Mouse (Mus musculus) heart, postnatal 25 days (tissue): ENCODE results near the gene Creb3l2. TPM values are rescaled to one million over a fixed set of nuclear protein-coding genes. Genes with fewer than 3 reads are reported as not detected.
A peak's percentile ranks its signal among the peaks of the same experiment; 100 is the strongest.

Experiments
- DNase-seq: peaks from one replicate; pipeline ENCODE4 v3.0.0; 2022; ENCODE audit warnings: low spot score
- intact Hi-C: fragments of 180-260 bp; cut with DNase I; formaldehyde crosslinking; loops from one replicate; pipeline ENCODE4 v1.15.1; 2025
- total RNA-seq, 2 experiments: library from RNA; stranded (reverse); gene quantifications; 2 replicates each; pipeline ENCODE4 v1.2.3; 2021

Creb3l2 gene
- total RNA-seq, 2 experiments from 2014 or later, result 23.9 to 28.5 TPM

DNA sequence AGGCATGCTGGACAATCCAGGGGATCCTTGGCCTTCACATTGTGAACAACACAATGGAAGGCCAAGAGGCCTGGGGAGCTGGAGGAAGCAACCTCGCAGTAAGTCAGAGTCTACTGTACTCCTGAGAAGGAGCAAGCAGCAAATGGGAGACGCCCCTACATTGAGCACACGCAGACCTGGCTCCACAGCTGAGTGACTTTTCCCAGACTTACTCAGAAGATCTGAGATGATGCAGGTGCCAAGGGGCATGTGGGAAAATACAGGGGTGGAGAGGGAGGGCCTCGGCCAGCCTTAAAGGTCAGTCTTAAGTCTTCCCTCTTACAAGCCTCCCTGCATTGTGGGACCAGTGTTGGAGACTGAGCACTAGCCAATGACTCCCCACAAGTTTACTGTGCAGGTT is 25.2 kb downstream of the Creb3l2 start:
- intact Hi-C loops, result no loop called here
- no peak for DNase-seq

GRCm38 (mm10) chr6:37415505-37415904 is 26.4 kb downstream of the Creb3l2 start:
- intact Hi-C loops, result no loop called here
- DNase-seq, result no peak

DNA sequence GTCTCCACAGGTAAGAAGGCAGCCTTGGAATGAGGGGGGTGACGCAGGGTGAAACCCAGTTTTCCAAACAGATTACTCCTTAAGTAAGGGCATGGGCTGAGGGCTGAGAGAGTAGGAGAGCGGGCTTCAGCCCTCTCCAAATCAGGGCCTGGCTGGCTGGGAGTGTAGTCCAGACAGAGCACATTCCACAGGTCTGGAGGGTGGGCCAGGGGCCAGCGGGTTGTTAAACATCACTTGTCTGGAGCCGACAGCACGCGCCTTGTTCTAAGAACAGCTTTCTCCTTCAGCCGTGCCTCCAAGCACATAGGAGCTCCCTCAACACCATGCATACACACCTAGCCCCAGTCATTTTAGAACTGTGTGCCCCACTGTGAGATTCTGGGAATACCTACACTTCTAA is 26.9 kb downstream of the Creb3l2 start:
- intact Hi-C loops, result no loop called here
- peak; percentile 47 for DNase-seq

GRCm38 (mm10) chr6:37414576-37414975 is 27.4 kb downstream of the Creb3l2 start:
- intact Hi-C loops, result no loop called here
- no peak for DNase-seq

GRCm38 (mm10) chr6:37411696-37412095 is 30.2 kb downstream of the Creb3l2 start:
- intact Hi-C loops, result no loop called here
- DNase-seq, result no peak

DNA sequence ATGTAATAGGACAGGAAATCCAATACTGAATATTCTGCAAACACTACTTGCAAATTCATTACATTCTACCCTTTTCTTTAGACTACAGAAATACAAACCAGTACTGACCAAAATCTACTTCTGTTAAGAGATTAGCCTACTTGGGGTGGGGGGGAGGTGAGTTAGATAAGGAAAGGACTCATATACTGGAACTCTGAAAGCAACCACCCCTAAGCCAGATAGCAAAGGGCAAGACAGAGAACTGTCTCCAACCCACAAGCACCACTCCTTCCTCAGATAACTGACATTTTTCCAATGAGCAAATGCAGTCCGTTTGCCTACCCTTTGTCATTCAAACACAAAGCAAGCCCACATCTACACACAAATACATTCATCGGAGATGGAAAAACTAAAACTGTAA is 32.1 kb downstream of the Creb3l2 start:
- intact Hi-C loops, result no loop called here
- no peak for DNase-seq

DNA sequence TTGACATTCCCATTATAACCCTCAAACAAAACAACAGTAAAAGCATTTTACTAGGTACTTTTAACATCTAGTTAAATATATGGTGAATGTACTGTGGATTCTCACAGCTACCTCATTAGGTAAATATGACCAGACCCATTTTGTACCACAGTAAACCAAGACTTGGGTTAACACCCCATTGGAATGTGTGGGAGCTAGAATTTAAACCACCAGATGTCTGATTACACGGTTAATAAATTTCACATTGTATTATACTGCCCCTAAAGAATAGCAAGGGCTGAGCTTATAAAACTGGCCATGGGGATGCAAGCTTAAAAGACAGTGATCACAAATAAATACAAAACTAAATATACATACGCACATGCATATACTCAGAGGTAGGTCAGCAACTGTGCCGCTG is 34.1 kb downstream of the Creb3l2 start:
- no peak for DNase-seq
- intact Hi-C loops, result no loop called here

DNA sequence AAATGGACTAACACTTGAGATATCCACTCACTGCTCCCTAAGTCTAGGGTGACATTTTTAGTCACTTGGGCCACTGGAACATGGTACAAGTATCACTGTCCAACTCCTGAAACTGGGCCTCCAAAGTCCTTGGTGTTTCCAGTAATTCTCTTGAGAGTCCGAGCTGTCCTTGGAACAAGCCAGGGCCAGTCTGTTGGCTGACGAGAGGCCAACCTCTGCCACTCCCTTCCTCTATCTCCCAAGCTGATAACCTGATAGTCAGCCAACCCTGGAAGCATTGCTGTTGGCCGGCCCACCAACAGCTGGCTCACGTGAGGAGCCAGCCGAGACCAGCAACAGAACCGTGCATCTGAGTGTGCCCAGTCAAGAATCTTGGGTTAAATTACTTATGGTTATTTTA is 35.0 kb downstream of the Creb3l2 start:
- intact Hi-C loops, result no loop called here
- no peak for DNase-seq

GRCm38 (mm10) chr6:37406018-37406417 is 35.9 kb downstream of the Creb3l2 start:
- DNase-seq, result no peak
- intact Hi-C loops, result no loop called here

- DNase-seq, result no peak
- intact Hi-C loops, result no loop called here
Observed at GRCm38 (mm10) chr6:37404325-37404724, 37.6 kb downstream of the Creb3l2 start.

- intact Hi-C loops, result no loop called here
- no peak for DNase-seq
Observed at GRCm38 (mm10) chr6:37401928-37402327, 40.0 kb downstream of the Creb3l2 start.

DNA sequence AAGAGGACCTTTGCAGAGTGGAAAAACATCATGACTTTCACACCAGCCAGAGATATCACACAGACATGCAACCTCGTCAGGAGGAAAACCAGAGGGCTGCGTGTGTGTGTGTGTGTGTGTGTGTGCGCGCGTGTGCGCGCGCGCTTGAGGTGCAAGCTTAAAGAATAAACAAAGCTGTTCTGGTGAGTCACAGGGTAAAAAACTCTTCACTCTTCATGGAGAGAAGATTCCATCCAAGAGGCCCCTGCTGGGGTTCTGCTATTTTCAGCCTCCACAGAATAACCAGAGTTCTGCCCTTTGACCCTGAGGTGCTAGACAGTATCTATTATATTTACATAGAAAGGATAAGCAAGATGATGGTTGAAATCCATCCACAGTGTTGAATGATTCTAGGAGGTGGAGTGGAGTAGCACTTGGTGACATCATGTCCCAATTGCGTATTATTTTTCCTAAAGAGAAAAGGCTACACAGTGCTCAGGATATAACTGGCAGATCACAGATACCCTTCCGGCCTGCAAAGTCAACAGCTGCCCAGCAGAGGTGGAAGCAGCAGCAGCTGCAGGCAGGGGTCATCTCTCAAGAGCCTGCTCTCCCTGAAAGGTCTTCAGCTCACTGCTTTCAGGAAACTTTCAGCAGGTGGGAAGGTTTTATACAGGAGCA is 41.0 kb downstream of the Creb3l2 start:
- intact Hi-C loops, result no loop called here
- no peak for DNase-seq

GRCm38 (mm10) chr6:37400167-37400566 is 41.8 kb downstream of the Creb3l2 start:
- intact Hi-C loops, result no loop called here
- no peak for DNase-seq

- DNase-seq, result peak; percentile 66
- intact Hi-C loops, result loop anchor here (5.0 kb wide), 1 partner anchor 33 kb away; no protein-coding TSS in a partner anchor
Observed at GRCm38 (mm10) chr6:37398943-37399342, 43.0 kb downstream of the Creb3l2 start.

- no peak for DNase-seq
- intact Hi-C loops, result loop anchor here (5.0 kb wide), 1 partner anchor 34 kb away; no protein-coding TSS in a partner anchor
Observed at GRCm38 (mm10) chr6:37397973-37398372, 44.0 kb downstream of the Creb3l2 start.

GRCm38 (mm10) chr6:37397254-37397653 is 44.7 kb downstream of the Creb3l2 start:
- intact Hi-C loops, result loop anchor here (5.0 kb wide), 1 partner anchor 35 kb away; no protein-coding TSS in a partner anchor

DNA sequence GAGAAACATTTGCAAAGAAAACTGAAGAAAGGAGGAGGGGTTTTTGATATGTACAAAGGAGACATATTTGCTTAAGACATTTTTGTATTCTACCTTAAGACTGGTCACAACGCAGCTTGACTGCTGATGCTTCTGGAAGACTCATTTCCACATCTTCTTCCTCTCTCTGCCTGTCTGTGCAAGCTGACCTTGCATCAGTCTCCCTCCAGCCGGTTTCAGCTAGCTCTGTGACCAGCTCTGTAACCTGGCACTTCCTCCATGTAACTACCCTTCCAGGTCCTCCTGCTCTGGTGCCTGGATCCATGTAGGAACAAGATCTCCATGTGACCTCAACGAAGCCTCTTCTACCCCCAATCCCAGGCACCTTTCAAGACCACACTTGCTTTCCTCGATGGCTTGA is 45.8 kb downstream of the Creb3l2 start:
- no peak for DNase-seq
- intact Hi-C loops, result loop anchor here (5.0 kb wide), 1 partner anchor 36 kb away; no protein-coding TSS in a partner anchor

More at GRCm38 (mm10) chr6:37397254-37397653, 44.7 kb downstream of the Creb3l2 start:
- DNase-seq, result no peak

DNA sequence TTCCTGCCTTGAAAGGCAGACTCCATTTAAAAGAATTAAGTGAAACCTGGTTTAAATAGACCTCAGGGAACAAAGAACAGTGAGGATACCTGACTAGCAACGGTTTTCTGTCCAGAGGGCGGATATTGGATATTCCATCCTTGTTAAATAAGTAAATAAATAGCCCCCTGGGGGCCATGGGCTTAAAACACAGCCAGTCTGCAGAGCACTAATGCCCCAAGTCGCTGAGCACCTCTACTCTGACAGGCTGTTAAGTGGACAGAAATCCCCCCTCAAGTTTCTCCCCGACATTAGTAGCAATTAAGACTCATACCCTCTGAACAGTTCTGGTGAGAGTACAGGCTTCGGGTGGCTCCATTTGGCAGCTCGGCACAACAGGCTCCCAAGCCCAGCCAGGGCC is 48.7 kb downstream of the Creb3l2 start:
- intact Hi-C loops, result loop anchor here (5.0 kb wide), 1 partner anchor 36 kb away; no protein-coding TSS in a partner anchor
- no peak for DNase-seq

GRCm38 (mm10) chr6:37392262-37392661 is 49.7 kb downstream of the Creb3l2 start:
- DNase-seq, result no peak

DNA sequence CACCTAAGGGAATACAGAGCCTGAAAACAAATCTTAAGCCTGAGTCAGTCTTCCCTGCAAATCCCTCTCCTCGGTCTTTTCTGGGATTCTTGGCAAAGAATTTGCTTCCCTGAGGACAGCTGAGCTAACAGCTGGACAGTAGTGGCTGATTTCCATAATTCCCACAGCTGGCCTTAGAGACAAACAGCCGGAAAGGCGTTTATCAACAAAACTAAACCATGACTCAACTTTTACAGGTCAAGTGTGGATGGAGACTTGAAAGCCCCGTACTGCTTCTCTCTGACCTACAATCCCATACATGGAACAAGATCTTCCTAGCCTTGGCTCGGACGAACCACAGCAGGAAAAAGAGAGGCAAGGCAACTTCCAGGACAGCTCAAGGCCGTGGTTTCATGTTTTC is 50.6 kb downstream of the Creb3l2 start:
- intact Hi-C loops, result loop anchor here (5.0 kb wide), 1 partner anchor 34 kb away; no protein-coding TSS in a partner anchor
- DNase-seq, result peak; percentile 57

More at GRCm38 (mm10) chr6:37392262-37392661, 49.7 kb downstream of the Creb3l2 start:
- intact Hi-C loops, result loop anchor here (5.0 kb wide), 1 partner anchor 35 kb away; no protein-coding TSS in a partner anchor

- no peak for DNase-seq
- intact Hi-C loops, result no loop called here
Observed at GRCm38 (mm10) chr6:37388960-37389359, 53.0 kb downstream of the Creb3l2 start.

DNA sequence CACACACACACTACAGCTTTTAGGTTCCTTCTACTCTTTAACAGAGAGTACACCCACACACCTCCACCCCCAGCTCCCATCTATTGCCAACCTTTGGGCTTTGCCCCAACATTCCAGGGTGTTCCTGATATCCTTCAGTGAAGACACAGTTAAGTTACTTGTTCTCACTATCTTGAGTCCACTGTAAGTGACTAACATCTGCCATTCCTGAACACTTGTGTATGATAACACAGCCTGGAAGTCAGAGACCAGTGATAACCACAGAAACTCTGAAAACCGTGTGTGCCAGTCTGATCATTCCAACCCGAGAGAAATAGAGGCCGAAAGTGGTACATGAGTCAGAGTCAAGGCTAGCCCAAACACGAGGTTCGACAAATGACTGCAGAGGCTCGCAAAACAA is 53.4 kb downstream of the Creb3l2 start:
- intact Hi-C loops, result no loop called here
- DNase-seq, result no peak
